Mouse (Mus musculus): Measurements from ENCODE around the gene Sesn1.

DNA sequence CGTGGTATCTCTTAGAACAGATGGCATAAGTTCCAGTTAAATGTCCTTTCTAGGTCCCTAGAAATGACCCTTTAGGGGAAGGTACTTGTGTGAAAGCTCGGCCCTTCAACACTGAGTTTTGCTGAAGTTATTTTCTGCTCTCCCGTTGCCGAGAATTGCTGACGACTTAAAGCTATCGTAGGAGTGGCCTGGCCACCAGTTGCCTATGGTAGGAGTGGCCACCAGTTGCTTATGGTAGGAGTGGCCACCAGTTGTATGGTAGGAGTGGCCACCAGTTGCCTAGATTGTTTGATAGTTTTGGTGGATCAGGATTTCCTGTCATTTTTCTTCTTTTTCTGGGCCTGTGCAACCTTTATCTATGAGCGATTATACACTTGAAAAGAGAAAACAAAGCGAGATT lies 38.0 kb downstream of the Sesn1 start:
- no peak for TF ChIP-seq E2F4 (IDR thresholded peaks at IDR 0.05; ENCODE audit: insufficient read depth)
- TF ChIP-seq MYOG (IDR thresholded peaks at IDR 0.05; ENCODE audit: control insufficient read depth in 1 of 3, insufficient read depth in 1 of 3, insufficient read length in 2 of 3, low read depth in 2 of 3): no peak
- no peak for TF ChIP-seq POLR2AphosphoS2 (IDR thresholded peaks at IDR 0.05; ENCODE audit: insufficient read length, low read depth)
- no peak for TF ChIP-seq POLR2A (IDR thresholded peaks at IDR 0.05; ENCODE audit: insufficient read length, low read depth)
- no peak for TF ChIP-seq REST (IDR thresholded peaks at IDR 0.05; ENCODE audit: insufficient read depth, insufficient read length)
- TF ChIP-seq TCF12 (IDR thresholded peaks at IDR 0.05; ENCODE audit: insufficient read depth, poor library complexity, severe bottlenecking): no peak

All from myocyte (in vitro differentiated cells).